Mouse (Mus musculus): ENCODE measurements around the gene Bahcc1.

Bahcc1 gene

DNA sequence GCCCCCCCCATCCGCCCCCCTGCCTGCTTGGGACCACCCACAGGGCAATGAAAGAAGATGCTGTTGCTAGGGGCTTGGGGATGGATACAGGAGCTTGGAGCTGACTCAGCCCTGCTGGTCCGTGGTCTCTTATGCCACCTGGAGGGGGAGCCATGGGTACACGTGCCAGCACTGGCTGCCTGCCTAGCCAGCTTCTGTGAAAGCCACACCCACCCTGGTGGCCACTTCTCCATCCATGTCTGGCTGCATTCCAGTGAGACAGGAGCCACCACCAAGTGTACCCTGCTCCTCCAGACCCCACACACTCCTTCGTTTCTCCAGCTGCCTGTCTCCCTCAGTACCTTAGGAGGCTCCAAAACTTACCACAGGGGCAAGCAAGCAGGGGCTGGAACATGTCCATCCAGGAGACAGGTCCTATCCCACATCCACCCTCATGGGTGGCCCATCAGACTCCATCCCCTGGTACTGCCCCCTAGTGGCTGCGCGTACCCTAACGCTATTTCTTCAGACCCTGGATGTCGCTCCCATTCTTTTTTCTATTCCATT is 29.7 kb downstream of the Bahcc1 start:
- DNase-seq: peak; percentile 82

DNA sequence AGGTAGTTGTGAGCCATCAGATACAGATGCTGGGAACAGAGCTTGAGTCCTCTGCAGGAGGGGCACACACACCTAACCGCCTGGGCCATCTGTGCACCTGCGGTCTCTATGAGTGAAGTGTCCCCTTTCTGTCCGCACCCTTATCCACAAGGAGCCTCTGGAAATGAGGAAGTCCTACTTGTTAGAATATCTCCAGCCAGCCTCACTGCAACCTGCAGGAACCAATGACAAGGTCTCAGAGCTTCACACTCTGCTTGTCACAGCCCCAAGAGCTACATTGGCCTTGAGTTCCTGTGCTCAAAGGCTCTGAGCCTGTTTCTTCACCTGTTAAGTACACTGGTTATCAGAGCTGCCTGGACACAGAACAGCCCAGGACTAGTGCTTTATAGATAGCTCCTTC is 30.4 kb downstream of the Bahcc1 start:
- no peak for DNase-seq

DNA sequence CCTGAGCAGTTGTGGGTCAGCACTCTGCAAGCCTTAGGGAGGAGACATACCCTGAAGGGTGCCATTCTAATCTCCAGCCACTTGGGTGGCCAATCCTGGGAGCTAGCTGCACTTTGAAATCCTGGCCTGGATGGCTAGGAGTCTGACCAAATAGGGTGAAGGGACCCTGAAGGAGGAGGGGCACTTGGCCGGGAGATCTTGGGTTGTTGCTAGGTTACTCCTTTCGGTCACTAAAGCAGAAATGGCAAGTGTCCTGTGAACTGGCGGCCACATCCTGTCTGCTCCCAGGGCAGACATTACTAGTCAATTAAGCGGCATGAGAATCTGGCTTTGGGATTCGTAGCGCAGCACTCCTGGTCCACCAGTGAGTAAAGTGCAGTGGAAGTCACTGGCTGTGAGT is 31.3 kb downstream of the Bahcc1 start:
- DNase-seq: no peak

DNA sequence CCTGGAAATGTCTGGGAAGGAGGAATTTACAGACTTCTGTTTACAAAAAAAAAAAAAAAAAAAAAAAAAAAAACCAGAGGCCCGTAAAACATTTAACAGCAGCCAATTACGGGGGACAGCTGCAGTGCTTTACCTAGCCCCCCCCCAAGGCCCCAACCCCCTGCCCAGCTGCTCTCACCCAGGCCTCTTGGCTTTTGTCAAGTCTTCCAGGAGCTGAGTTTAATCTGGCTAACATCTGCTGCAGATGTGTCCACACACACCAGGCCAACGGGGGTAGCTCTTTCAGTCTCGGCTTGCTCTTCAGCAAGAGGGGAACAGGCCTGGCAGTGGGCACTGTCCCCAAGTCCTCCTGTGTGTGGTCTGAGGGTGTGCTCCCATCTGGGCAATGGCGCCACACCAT is 32.7 kb downstream of the Bahcc1 start:
- no peak for DNase-seq

DNA sequence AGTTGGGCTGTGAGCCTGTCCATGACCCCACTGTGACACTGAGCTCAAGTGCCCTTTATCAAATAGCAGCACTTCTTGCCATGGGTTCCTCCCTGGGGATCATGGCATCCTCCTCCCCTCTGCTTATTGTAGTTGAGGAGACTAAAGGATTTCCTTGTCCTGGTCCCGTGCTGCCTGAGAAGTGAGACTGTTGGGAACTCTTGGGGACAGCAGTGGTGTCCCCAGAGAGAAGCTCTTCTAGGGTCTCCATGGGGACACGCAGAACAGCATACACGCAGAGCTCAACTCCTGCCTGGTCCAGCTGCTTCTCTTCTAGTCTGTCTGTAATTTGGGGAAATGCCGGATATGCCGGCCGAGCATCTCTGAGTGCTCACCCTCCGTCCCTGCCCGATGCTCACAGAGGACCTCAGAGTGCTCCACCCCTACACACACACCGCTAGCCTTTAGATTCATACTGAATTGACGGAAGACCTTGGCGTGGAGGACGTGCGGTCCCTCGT is 33.6 kb downstream of the Bahcc1 start:
- no peak for DNase-seq

DNA sequence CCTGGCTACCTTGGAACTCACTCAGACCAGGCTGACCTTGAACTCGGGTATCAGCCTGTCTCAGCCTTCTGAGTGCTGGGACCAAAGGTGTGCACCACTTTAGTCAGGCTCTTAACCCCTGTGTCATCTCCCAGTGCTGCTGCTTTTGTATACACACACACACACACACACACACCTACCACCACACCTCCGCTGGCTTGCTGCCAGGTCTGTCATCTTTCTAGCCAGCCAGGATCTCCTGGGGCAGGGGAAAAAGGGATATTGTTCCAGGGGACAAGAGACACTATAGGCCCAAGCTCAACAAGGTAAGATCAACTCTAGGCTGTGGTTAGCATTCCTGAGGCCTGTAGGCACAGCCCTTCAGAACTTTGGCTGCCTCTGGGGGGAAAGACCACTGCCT is 34.5 kb downstream of the Bahcc1 start:
- DNase-seq: no peak

DNA sequence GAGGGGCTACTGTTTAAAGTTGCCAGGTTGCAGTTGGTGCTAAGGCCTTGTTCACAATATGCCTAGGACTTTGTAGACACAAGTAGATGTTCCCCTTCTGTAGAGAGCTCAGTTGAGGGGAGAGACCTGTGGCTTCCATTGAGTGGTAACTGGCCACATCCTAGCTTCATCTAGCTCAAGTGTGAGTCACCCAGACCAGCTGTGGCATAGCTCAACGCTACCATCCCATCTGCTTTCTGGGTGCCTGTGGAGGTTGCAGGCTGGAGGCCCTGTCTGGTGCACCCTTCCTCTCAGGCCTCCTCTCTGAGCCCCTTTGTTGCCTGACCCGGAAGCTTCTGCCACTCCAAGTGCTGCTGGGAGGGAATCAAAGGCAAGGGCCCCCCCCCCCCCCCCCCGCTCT is 34.9 kb downstream of the Bahcc1 start:
- no peak for DNase-seq

DNA sequence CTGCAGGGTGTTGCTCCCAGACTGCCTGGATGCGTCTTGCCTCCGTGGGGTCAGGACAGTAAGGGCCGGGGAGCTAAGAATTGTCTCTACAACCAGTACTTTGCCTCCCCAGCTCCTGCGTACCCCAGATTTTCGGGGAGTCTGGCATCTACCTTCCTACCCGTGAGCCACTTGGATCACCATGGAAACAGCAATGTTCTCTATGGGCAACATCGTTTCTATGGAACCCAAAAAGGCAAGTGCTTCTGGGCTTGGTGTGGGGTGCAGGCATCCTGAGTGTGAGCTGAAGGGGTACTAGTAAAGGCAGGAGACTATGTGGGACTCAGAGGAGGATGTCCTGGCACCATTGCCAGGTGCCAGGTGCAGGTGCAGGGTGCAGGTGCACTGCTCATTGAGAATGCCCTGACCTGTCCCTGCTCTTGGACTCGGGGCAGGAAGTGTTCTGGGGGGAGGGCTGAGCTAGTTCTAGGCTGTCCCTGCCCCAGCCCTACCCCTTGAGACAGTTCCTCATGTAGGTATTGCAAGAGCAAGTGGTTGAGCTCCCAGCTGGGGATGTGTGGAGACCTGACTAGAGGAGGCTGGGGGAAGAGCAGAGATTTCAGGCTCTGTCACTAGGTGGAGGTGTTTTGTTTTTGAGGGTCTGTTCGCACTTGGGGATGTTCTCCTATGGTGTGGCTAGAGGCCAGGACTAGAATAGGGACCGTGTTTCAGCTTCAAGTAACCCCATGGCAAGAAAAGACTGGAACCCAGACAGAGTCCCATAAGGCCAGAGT is 35.6 kb downstream of the Bahcc1 start:
- no peak for DNase-seq

DNA sequence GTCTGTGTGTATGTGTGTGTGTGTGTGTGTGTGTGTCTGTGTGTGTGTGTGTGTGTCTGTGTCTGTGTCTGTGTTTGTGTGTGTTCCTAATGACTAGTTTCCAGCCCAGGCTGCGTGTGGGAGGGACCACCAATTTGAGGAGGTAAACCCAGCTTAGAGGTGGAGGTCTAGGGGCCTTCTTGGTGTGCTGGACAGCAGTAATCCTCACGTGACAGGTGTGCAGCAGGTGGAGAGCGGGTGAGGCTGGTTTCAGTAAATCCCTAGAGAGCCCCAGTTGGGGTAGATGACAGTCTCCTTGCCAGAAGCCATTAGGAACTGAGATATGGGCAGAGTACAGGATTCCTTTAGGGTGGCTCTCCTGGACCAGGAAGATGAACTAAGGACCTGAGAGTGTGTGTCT is 36.3 kb downstream of the Bahcc1 start:
- DNase-seq: no peak

DNA sequence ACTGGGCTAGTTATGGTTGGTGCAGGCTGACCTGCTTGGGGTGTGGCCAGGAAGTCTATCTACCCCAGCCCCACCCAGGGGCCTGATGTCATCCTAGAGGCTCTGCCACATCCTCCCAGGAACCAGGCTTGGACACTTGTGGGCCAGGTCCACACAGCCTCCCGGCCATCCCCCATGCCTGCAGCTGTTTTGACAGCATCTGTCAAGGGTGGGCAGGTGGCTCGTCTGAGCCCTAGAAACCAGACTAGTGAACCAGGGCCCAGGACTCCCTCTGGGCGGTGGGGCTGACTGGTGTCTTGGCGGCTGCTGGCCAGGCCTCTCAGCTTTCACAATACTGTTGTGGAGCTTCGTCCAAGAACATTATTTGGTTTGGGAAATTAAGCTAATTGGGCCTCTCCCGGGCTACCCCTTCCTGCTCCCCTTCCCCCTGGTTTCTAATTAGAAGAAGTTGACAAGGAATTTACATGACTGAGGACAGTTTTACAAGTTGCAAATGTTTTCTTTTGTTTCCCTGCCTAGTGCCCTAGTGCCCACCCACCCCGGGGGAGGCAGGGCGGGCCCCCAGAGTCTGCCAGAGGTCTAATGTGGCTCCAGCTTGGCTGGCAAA is 36.9 kb downstream of the Bahcc1 start:
- DNase-seq: no peak

DNA sequence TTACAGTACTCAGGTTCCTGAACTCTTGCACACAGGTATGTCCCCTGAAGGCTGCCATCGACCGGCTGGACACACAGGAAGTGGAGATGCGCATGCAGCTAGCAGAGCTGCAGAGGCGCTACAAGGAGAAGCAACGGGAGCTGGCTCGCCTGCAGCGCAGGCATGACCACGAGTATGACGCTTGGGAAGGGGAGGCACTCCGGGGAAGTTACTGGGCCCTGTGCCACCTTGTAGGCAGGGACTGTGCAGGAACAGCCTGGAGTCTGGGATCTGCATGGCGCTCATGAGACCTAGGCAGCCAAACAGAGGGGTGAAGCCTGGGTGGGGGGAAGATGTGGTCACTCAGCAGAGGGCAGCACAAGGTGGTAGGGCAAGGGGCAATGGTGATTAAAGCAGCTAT is 46.6 kb downstream of the Bahcc1 start:
- no peak for DNase-seq

DNA sequence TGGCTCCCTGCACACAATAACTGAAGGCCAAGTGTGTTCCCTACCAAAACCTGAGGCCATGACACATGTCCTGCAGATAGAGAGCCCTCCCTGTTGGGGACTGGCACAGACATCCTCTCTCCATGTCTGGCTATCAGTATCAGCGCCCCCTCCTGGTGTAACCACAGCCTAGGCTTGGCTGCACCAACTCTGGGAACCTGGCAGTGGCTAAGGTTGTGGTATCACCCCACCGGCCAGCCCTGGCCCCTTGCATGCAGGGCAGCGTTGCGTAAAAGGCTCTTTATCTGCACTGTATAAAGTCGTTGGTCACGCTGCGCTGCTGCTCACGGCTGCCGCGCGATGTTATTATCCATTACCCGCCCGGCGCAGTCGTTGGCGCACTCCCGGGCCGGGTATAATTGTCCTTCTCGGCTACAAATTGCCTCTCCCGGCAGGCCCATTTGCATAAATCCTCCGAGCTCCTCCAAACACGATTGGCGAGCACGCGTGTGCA is 47.6 kb downstream of the Bahcc1 start:
- peak; percentile 80 for DNase-seq

DNA sequence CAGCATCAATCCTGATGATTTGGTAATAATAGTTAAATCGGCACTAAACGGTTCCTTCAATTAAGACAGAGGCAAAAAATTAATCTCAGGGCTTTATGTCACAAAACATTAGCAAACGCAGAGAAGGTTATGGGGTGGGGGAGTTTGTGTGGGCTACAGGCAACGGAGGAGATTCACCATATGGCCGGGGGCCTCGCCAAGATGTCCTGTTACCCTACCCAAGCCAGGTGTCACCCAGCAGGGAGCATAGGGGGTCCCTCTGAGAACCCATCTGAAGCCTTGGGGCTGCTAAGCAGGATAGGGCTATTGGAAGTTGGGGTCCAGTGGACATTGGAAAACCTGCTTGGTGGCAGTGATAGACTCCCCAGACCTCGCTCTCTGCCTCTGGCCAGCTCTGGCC is 48.0 kb downstream of the Bahcc1 start:
- no peak for DNase-seq

DNA sequence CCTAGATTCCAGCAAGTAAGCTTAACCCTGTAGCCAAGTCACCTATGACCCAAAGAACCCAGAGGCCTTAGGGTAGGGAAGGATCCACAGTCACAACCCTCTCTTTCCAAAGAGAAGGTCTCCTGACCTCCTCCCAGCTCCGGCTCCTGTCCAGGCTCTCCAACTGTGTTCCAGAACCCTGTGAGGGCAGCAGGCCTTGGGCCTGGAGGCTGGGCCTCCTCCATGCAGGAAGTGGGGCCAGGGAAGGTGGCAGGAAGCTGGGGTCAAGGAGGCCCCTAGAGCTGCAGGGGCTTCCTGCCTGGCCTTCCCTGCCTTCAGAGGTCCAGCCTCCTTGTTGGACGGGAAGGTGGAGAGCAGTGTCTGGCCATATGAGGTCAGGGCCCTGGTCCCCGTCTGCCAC is 48.5 kb downstream of the Bahcc1 start:
- DNase-seq: no peak

DNA sequence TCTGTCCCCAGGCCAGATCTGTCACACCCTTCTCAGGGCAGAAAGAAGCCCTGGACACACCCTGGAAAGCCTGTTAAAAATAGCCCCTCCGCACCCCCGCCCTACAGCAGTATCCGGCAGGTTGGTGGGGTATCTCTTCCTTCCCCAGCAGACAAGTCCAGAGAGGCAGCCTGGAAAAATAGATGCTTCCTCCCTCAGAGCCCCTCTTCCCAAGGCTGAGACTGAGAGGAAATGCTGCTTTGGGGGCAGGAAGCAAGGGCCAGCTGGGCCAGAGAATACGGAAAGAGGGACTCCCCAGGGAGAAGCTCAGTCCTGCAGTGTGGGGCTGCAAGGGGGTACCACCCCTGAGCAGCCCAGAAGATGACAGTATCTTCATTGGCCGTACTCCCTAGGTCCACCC is 50.8 kb downstream of the Bahcc1 start:
- no peak for DNase-seq

DNA sequence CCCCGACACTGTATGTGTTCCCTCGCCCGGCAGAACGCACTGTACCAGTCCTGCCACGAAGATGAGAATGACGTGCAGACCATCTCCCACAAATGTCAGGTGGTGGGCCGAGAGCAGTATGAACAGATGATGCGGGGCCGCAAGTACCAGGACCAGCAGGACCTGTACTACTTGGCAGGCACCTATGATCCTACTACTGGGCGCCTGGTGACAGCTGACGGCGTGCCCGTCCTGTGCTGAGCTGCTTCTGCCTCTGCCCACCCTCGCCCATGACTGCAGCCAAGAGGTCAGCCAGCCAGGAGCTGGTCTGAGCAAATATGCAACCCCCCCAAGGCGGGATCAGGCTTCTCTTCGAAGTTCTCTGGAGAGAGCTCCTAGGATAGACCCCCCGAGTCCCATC is 56.9 kb downstream of the Bahcc1 start:
- no peak for DNase-seq

DNA sequence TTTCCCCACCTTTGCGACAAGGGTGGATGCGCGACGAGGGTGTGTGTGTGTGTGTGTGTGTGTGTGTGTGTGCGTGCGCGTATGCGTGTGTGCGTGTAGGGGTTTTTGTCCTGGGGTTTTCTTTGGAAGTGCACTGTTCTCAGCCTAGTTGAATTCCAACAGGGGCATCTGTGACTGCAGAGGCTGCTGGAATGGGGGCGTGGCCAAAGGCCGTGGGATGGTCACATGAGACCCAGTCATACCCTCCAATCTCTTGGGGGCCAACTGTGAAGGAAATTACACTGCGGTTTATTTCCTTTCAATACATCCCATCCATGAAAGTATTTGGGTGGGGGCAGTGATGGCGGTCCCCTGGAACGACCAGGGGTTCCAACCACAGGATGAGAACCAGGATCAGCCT is 57.5 kb downstream of the Bahcc1 start:
- DNase-seq: no peak

DNA sequence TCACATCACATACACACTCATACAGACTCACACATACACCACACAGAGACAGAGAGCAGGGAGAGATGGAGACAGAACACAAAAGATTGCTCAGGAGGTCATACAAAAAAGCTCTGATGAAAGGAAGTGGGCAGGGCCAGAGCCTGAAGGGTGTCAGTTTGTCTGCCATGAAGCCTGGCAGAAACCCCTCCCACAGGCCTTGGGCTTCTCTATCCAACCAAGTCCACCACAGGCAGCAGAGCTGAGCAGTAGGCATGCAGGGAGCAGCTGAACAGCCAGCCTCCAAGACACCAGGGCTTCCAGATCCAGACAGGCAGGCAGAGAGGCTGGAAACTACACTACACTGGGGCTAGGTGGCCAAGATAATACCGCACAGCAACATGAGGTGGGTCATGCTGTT is 61.0 kb downstream of the Bahcc1 start:
- DNase-seq: no peak

DNA sequence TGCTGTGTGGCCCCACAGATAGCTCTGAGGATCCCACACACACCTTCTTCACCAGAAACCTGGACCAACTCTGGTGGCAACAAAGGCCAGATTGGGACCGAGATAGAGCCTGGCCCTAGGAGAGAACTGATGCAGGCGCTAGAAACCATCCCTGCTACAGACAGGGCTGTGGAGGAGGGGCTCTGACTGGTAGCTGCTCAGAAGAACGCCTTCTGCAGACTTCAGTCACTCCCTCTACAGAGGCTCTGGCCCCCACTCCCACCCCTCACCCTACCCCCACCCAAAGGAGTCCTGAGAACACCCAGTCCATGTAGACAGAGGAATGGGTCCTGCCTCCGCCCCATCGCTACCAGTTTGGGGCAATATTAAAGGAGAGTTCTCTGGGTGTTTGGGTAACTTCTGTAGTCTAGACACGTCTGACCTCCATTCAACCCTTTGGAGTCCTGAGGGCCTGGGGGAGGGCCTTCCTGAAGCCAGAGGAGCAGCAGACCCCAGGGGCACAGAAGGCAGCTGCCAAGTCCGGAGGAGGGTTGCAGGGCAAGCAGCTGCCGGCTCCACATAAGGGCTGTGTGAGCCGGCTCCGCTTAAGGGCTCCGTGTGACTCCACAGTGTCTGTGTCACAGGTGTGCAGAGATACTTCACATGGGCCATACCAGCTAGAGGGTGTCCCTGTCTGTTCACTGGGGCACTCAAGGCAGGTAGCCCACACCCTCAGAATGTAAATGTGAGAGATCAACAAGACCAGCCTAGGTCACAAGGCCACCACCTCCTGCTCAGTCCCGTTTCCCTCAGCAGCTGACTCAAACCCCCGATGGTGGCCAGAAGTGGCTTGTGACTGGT is 63.8 kb downstream of the Bahcc1 start:
- DNase-seq: no peak

DNA sequence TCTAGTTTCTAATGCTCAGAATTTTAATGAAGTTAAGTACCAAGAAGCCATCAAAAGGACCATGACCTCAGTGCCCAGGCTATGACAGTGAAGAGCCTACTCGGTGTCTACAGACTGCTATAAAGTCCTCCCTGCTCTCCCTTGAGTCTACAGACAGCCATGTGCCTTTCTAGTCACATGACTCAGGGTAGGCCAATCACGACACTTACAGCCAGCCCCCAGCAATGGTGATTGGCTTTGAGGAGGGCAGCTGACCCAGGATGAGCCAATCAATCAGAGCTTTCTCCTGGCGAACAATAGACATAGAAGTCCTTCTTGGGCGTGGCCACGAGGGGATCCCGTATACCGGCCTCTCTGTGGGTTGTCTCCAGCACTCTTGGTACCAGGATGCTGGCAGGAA is 65.0 kb downstream of the Bahcc1 start:
- DNase-seq: no peak

DNA sequence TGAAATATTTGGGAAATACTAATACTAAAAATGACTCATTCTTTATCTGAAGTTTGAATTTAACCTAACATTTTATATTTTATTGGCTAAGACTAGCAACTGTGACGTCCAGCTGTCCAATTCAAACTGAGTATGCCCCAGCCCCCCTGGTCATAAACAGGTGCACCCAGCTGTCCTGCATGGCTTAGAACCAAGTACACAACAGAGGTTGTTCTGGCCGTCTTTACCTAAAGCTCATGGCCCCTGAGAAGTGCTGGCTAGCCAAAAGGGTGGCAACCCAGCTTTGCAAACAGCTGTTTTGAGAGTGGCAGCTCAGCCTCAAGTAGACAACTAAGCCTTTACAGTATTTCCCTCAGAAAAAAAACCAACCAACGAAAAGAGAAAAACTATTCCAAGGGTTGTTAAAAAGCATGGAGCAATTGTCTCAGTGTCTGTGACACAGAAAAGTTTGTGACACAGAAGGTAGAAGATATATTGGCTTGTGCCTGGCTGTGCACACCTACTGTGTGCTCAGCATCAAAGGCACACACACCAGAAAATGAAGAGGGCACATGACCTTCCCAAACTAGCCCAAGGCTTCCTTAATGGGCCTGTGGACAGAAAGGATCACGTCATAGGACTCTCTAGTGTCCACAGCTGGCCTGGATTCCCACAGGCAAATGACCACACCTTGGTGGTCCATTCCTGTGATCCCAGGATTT is 65.8 kb downstream of the Bahcc1 start:
- DNase-seq: no peak

DNA sequence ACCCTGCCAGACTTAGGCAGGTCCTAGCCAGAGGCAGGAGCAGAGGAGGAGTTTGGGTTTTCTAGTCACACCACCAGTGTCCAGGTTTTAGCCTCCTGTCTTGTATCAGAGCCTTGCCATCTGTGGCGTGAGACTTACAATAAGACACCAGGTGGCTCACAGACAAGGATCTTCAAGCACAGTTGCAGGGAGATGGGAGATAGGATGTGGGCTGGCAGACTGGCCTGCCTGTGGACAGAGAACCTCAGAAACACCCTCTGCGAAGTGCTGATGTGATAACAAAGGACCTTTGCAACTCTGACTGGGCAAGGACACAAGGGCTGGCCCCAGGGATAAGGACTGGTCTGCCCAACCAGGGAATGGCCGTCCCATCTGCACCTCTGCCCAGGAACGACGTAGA is 66.7 kb downstream of the Bahcc1 start:
- DNase-seq: no peak

DNA sequence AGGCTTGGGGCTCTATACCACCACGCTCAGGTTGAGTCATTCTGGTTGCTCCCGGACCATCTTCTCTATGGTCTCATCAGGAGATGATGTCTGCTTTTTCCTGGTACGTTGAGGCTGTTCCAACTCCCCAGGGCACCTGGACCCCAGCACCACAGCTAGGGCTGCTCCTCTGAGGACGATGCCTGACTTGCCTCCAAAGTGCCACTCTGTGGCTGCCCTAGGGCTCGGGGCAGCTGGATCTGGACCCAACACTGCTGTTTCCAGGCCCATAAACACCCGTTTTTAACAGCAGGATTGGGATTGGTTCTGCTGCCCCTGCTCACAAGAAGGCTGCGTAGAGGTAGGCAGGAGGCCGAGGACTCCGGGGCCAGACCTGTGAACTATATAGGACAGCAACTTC is 70.4 kb downstream of the Bahcc1 start:
- DNase-seq: peak; percentile 36
